Mouse (Mus musculus): ENCODE data around the gene Fam24a. TPM values are rescaled to one million over a fixed set of nuclear protein-coding genes. Genes with fewer than 3 reads are reported as not detected.
A peak's percentile ranks its signal among the peaks of the same experiment; 100 is the strongest.

The Fam24a gene
- polyA plus RNA-seq (2015; fragmentation: Nextera tagmentation; extraction: Ambion mirVana), result not detected in 2 replicates

DNA sequence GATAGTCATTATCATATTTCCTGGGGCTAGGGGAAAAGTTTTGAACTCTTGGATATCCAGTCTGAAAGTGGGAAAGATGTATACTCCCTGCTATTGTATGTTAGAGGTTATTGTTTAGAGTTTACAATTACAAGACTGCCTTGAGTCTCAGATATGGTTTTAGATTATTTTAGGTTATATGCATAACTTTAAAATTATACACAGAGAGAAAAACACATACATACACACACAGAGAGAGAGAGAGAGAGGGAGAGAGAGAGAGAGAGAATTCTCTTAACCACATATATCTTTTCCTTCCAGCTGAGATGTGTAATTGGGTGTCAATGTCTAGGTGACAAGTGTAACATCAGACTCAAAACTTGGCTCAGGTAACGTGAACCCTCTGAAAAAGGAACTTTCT, at the start of gene Fam24a:
Gene Fam24a (plus strand): TSS at position 301 of the 400 bp plus-strand sequence.
- H3K9me3 ChIP-seq (ENCODE audit: control insufficient read depth), result no peaks in the 10 kb centered on the region
- no peak within 1 kb of the TSS for H3K4me2 ChIP-seq (replicated peaks; ENCODE audit: low read depth)
- no peak for ATAC-seq
- no peak within 1 kb of the TSS for H3K4me3 ChIP-seq (ENCODE audit: low read depth, low read length)
- no peaks in the 10 kb centered on the region for H3K27me3 ChIP-seq (replicated peaks; ENCODE audit: control insufficient read depth, insufficient read depth, low read length)
- no peaks in the 10 kb centered on the region; the same call in 1 of the 2 replicates for H3K36me3 ChIP-seq (ENCODE audit: control insufficient read depth, insufficient read depth)
- WGBS, result 62% methylated on average over 1 of the region's 1 CpGs
- H3K9ac ChIP-seq (ENCODE audit: low read depth, low read length), result no peak within 1 kb of the TSS
- H3K4me1 ChIP-seq (replicated peaks; ENCODE audit: control insufficient read depth, insufficient read depth, low read length), result no peaks in the 10 kb centered on the region
- no peak within 1 kb of the TSS for H3K27ac ChIP-seq (ENCODE audit: low read depth, low read length)
- TF ChIP-seq CTCF (IDR thresholded peaks at IDR 0.05; ENCODE audit: low read depth), result no peak

DNA sequence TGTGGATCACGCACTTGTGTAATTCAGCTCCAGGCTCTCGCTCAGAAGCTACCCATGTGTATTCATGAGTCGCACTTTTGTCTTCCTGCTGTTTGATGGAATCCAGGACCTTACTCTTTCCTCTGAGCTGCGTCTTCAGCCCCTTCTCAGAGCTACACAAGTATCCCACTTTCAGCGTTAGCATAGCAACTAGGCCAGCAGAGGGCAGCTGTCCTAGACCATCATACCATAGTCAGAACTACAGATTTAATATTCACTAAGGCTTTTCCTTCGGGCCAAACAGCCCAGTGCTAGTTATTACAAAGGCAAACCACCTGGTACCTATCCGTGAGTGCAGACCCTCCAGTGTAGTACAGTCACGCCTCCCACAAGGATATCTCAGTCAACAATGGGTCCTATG, 36.5 kb upstream of the Fam24a start:
- Histone ChIP-seq H3K36me3 (ENCODE audit: control insufficient read depth, insufficient read depth) (no peaks in the 10 kb centered on the region), H3K9me3 (ENCODE audit: control insufficient read depth) (no peaks in the 10 kb centered on the region), H3K27me3 (replicated peaks; ENCODE audit: control insufficient read depth, insufficient read depth, low read length) (no peaks in the 10 kb centered on the region), H3K4me2 (replicated peaks; ENCODE audit: low read depth) (no peak overlapping the region), H3K27ac (ENCODE audit: low read depth, low read length) (no peak overlapping the region), H3K4me1 (replicated peaks; ENCODE audit: control insufficient read depth, insufficient read depth, low read length) (no peaks in the 10 kb centered on the region), H3K9ac (ENCODE audit: low read depth, low read length) (no peak overlapping the region), H3K4me3 (ENCODE audit: low read depth, low read length) (no peak overlapping the region)
- peak; percentile 49 for TF ChIP-seq CTCF (IDR thresholded peaks at IDR 0.05; ENCODE audit: low read depth)
- 68% methylated on average over 8 of the region's 8 CpGs for WGBS
- ATAC-seq, result no peak

- no peak for ATAC-seq
- TF ChIP-seq CTCF (IDR thresholded peaks at IDR 0.05; ENCODE audit: low read depth), result no peak
- Histone ChIP-seq H3K36me3 (ENCODE audit: control insufficient read depth, insufficient read depth) (no peaks in the 10 kb centered on the region), H3K4me1 (replicated peaks; ENCODE audit: control insufficient read depth, insufficient read depth, low read length) (no peaks in the 10 kb centered on the region), H3K4me2 (replicated peaks; ENCODE audit: low read depth) (no peak overlapping the region), H3K9ac (ENCODE audit: low read depth, low read length) (no peak overlapping the region), H3K27ac (ENCODE audit: low read depth, low read length) (no peak overlapping the region), H3K9me3 (ENCODE audit: control insufficient read depth) (no peaks in the 10 kb centered on the region), H3K4me3 (ENCODE audit: low read depth, low read length) (no peak overlapping the region), H3K27me3 (replicated peaks; ENCODE audit: control insufficient read depth, insufficient read depth, low read length) (no peaks in the 10 kb centered on the region)
- 51% methylated on average over 8 of the region's 8 CpGs for WGBS
These were observed 30.3 kb upstream of the Fam24a start for GRCm38 (mm10) chr7:131303340-131303739.

- H3K4me3 ChIP-seq (ENCODE audit: low read depth, low read length), result no peak overlapping the region
- WGBS, result 71% methylated on average over 5 of the region's 5 CpGs
- H3K4me2 ChIP-seq (replicated peaks; ENCODE audit: low read depth), result no peak overlapping the region
- H3K27me3 ChIP-seq (replicated peaks; ENCODE audit: control insufficient read depth, insufficient read depth, low read length), result no peaks in the 10 kb centered on the region
- no peak for ATAC-seq
- H3K9me3 ChIP-seq (ENCODE audit: control insufficient read depth), result no peaks in the 10 kb centered on the region
- no peak overlapping the region for H3K27ac ChIP-seq (ENCODE audit: low read depth, low read length)
- TF ChIP-seq CTCF (IDR thresholded peaks at IDR 0.05; ENCODE audit: low read depth), result no peak
- H3K9ac ChIP-seq (ENCODE audit: low read depth, low read length), result no peak overlapping the region
- no peaks in the 10 kb centered on the region for H3K4me1 ChIP-seq (replicated peaks; ENCODE audit: control insufficient read depth, insufficient read depth, low read length)
- no peaks in the 10 kb centered on the region for H3K36me3 ChIP-seq (ENCODE audit: control insufficient read depth, insufficient read depth)
These were observed 26.9 kb upstream of the Fam24a start for GRCm38 (mm10) chr7:131306733-131307132.

DNA sequence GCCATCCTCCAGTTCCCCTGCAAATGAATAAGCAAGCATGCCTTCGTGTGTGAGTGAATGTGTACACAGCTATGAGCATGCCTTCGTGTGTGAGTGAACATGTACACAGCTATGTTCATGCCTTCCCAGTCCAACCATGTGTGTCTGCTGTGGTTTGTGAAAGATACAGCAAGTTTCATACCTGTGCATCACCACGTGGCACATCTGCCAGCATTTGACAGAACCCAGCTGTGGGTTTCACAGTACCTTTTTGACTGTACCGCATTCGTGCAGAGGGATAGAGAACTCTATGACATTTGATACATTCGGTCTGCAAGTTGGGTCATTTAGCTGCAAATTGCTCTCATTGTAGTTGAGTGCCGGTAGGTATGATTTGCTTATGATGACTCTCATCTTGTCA, 19.2 kb upstream of the Fam24a start:
- Histone ChIP-seq H3K27ac (ENCODE audit: low read depth, low read length) (no peak overlapping the region), H3K4me2 (replicated peaks; ENCODE audit: low read depth) (no peak overlapping the region), H3K4me1 (replicated peaks; ENCODE audit: control insufficient read depth, insufficient read depth, low read length) (no peaks in the 10 kb centered on the region), H3K9ac (ENCODE audit: low read depth, low read length) (no peak overlapping the region), H3K36me3 (ENCODE audit: control insufficient read depth, insufficient read depth) (no peaks in the 10 kb centered on the region), H3K9me3 (ENCODE audit: control insufficient read depth) (no peaks in the 10 kb centered on the region), H3K4me3 (ENCODE audit: low read depth, low read length) (no peak overlapping the region), H3K27me3 (replicated peaks; ENCODE audit: control insufficient read depth, insufficient read depth, low read length) (no peaks in the 10 kb centered on the region)
- WGBS, result 77% methylated on average over 7 of the region's 7 CpGs
- no peak for TF ChIP-seq CTCF (IDR thresholded peaks at IDR 0.05; ENCODE audit: low read depth)
- no peak for ATAC-seq

- Histone ChIP-seq H3K27me3 (replicated peaks; ENCODE audit: control insufficient read depth, insufficient read depth, low read length) (no peaks in the 10 kb centered on the region), H3K4me1 (replicated peaks; ENCODE audit: control insufficient read depth, insufficient read depth, low read length) (no peaks in the 10 kb centered on the region), H3K27ac (ENCODE audit: low read depth, low read length) (no peak overlapping the region), H3K4me3 (ENCODE audit: low read depth, low read length) (no peak overlapping the region), H3K36me3 (ENCODE audit: control insufficient read depth, insufficient read depth) (no peaks in the 10 kb centered on the region), H3K4me2 (replicated peaks; ENCODE audit: low read depth) (no peak overlapping the region), H3K9ac (ENCODE audit: low read depth, low read length) (no peak overlapping the region), H3K9me3 (ENCODE audit: control insufficient read depth) (no peaks in the 10 kb centered on the region)
- 64% methylated on average over 12 of the region's 12 CpGs for WGBS
- no peak for TF ChIP-seq CTCF (IDR thresholded peaks at IDR 0.05; ENCODE audit: low read depth)
- ATAC-seq, result no peak
These were observed 16.1 kb upstream of the Fam24a start for GRCm38 (mm10) chr7:131317587-131317986.

GRCm38 (mm10) chr7:131318340-131318739, 15.3 kb upstream of the Fam24a start:
- no peak for ATAC-seq
- Histone ChIP-seq H3K36me3 (ENCODE audit: control insufficient read depth, insufficient read depth) (no peaks in the 10 kb centered on the region), H3K27me3 (replicated peaks; ENCODE audit: control insufficient read depth, insufficient read depth, low read length) (no peaks in the 10 kb centered on the region), H3K27ac (ENCODE audit: low read depth, low read length) (no peak overlapping the region), H3K4me2 (replicated peaks; ENCODE audit: low read depth) (no peak overlapping the region), H3K9ac (ENCODE audit: low read depth, low read length) (no peak overlapping the region), H3K9me3 (ENCODE audit: control insufficient read depth) (no peaks in the 10 kb centered on the region), H3K4me3 (ENCODE audit: low read depth, low read length) (no peak overlapping the region), H3K4me1 (replicated peaks; ENCODE audit: control insufficient read depth, insufficient read depth, low read length) (no peaks in the 10 kb centered on the region)
- 78% methylated on average over 6 of the region's 7 CpGs for WGBS
- TF ChIP-seq CTCF (IDR thresholded peaks at IDR 0.05; ENCODE audit: low read depth), result no peak

All from intestine, postnatal 0 days (tissue).